12 mouse cellular contexts compared by ENCODE assay signal in the genomic region with DNA sequence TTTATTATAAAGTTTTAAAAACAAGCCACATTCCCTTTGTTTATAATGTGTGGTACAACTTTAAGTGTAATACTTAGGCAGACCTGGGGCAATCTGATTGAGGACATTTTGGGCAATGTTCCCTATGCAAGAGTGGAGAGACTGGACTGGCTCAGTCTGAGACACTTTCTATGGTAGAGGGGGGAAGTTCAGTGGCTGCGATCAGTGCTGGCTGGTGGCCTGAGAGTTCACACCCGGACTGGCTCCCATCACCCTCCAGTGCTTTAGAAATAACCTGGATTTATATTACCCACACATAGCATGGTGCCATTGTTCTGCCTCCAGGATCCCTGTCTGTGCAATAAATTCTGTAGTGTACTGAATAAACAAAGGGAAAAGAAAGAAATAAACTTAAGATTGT. TPM values are rescaled to one million over a fixed set of nuclear protein-coding genes. Genes with fewer than 3 reads are reported as not detected.
DNase-seq lines count a peak whose midpoint lies in the region; ATAC-seq and TF ChIP-seq lines count a peak whose summit lies in the region.
"Had no signal": no experiment of that assay in that cellular context is flagged by ENCODE, and none has a peak within 500 bp of the region (broad histone marks: within the 10 kb centered on the region; RNA-seq: fewer than 3 reads in every experiment).

No protein-coding gene starts in this region.

- no peaks in the 10 kb centered on the region for H3K9me3 ChIP-seq in heart, embryonic 10.5 days
- H3K9me3 ChIP-seq in lung, embryonic 14.5 days (ENCODE audit: low read depth, low read length): peaks cover 5% of the 10 kb centered on the region; the same call in 1 of the 2 replicates
- H3K9me3 ChIP-seq: liver, embryonic 13.5 days; neural tube, embryonic 13.5 days had no signal

- 84% methylated on average over 2 of the region's 2 CpGs for WGBS in heart, embryonic 10.5 days
- 53% methylated on average over 2 of the region's 2 CpGs for WGBS in lung, embryonic 14.5 days
- WGBS in lung, adult 2 months: 7% methylated on average over 2 of the region's 2 CpGs
- WGBS in small intestine, adult 2 months: 21% methylated on average over 2 of the region's 2 CpGs

- no peak for ATAC-seq in lung, embryonic 14.5 days (ENCODE audit: insufficient read depth)
- ATAC-seq: hindbrain, postnatal 0 days had no signal

- no peaks in the 10 kb centered on the region for H3K27me3 ChIP-seq in heart, embryonic 10.5 days (ENCODE audit: insufficient read depth, poor library complexity, severe bottlenecking)
- no peaks in the 10 kb centered on the region for H3K27me3 ChIP-seq in lung, embryonic 14.5 days (ENCODE audit: insufficient read depth, low read length)
- H3K27me3 ChIP-seq in small intestine, adult 2 months (ENCODE audit: control insufficient read depth, insufficient read depth, low read length): no peaks in the 10 kb centered on the region
- H3K27me3 ChIP-seq: liver, embryonic 13.5 days; midbrain, embryonic 13.5 days; neural tube, embryonic 13.5 days had no signal

- no peak for TF ChIP-seq CTCF in lung, embryonic 14.5 days (IDR thresholded peaks at IDR 0.05; ENCODE audit: low read depth)
- TF ChIP-seq CTCF in lung, adult 2 months (IDR thresholded peaks at IDR 0.05; ENCODE audit: insufficient read depth, low read length): no peak
- no peak for TF ChIP-seq CTCF in embryonic fibroblast, embryonic 13.5 days (IDR thresholded peaks at IDR 0.05; ENCODE audit: borderline replicate concordance, insufficient read depth, low read length)
- TF ChIP-seq CTCF in small intestine, adult 2 months (IDR thresholded peaks at IDR 0.05; ENCODE audit: extremely low read depth, insufficient read length, insufficient replicate concordance, low read depth, low read length): no peak

- H3K27ac ChIP-seq in heart, embryonic 10.5 days: peak overlapping the region; percentile 52
- H3K27ac ChIP-seq in lung, embryonic 14.5 days (ENCODE audit: low read depth): peak overlapping the region; percentile 96
- H3K27ac ChIP-seq in embryonic fibroblast, embryonic 13.5 days (ENCODE audit: insufficient read depth, low read length): peak overlapping the region; percentile 98
- H3K27ac ChIP-seq in small intestine, adult 2 months (ENCODE audit: insufficient read depth, low read depth, low read length): peak overlapping the region; percentile 95
- H3K27ac ChIP-seq: midbrain, embryonic 13.5 days had no signal

- H3K4me1 ChIP-seq in heart, embryonic 10.5 days: peaks cover 35% of the 10 kb centered on the region
- H3K4me1 ChIP-seq in lung, embryonic 14.5 days (ENCODE audit: insufficient read depth): peaks cover 21% of the 10 kb centered on the region
- H3K4me1 ChIP-seq in lung, adult 2 months (ENCODE audit: control insufficient read depth, insufficient read depth, low read length): peaks cover 9% of the 10 kb centered on the region; the same call in 1 of the 2 replicates
- peaks cover 7% of the 10 kb centered on the region; the same call in 1 of the 2 replicates for H3K4me1 ChIP-seq in embryonic fibroblast, embryonic 13.5 days (ENCODE audit: control insufficient read depth, insufficient read depth, low read length)
- peaks cover 21% of the 10 kb centered on the region for H3K4me1 ChIP-seq in small intestine, adult 2 months (ENCODE audit: control insufficient read depth, insufficient read depth, insufficient read length, low read length)

- no peak for DNase-seq in heart, embryonic 10.5 days (ENCODE audit: low spot score)
- no peak for DNase-seq in heart, adult 9 months (ENCODE audit: low spot score in 2 of 2)
- no peak for DNase-seq in lung, embryonic 14.5 days
- DNase-seq in lung, adult 2 months: no peak
- no peak for DNase-seq in adrenal gland, postnatal 25 days
- DNase-seq in T-cell, adult 2 months (ENCODE audit: low spot score): no peak
- DNase-seq: liver, embryonic 13.5 days had no signal

- no peak for TF ChIP-seq POLR2A in lung, adult 2 months (IDR thresholded peaks at IDR 0.05; ENCODE audit: borderline replicate concordance, extremely low read depth, low read depth, low read length)
- no peak for TF ChIP-seq POLR2A in embryonic fibroblast, embryonic 13.5 days (IDR thresholded peaks at IDR 0.05; ENCODE audit: low read depth, low read length)
- no peak for TF ChIP-seq POLR2A in small intestine, adult 2 months (IDR thresholded peaks at IDR 0.05; ENCODE audit: low read depth, low read length)

- H3K4me2 ChIP-seq in lung, embryonic 14.5 days: peak overlapping the region; percentile 74

- no peak overlapping the region for H3K4me3 ChIP-seq in heart, embryonic 10.5 days
- peak overlapping the region; percentile 43 for H3K4me3 ChIP-seq in lung, embryonic 14.5 days (ENCODE audit: low read depth, low read length)
- H3K4me3 ChIP-seq in lung, adult 2 months (replicated peaks; ENCODE audit: extremely low read depth, low read depth, low read length): no peak overlapping the region
- H3K4me3 ChIP-seq in embryonic fibroblast, embryonic 13.5 days (ENCODE audit: insufficient read depth, low read length): peak overlapping the region; percentile 70
- H3K4me3 ChIP-seq in small intestine, adult 2 months (ENCODE audit: low read depth, low read length): peak overlapping the region; percentile 69; the same call in 1 of the 2 replicates
- H3K4me3 ChIP-seq: midbrain, embryonic 13.5 days; neural tube, embryonic 13.5 days had no signal

- peaks cover 7% of the 10 kb centered on the region; the same call in 1 of the 2 replicates for H3K36me3 ChIP-seq in heart, embryonic 10.5 days
- H3K36me3 ChIP-seq in lung, embryonic 14.5 days (ENCODE audit: insufficient read depth): 0 out of 2 replicates have a peak, but pooled peaks cover 3% of the 10 kb centered on the region
- 0 out of 2 replicates have a peak, but pooled peaks cover 1% of the 10 kb centered on the region for H3K36me3 ChIP-seq in small intestine, adult 2 months (ENCODE audit: control insufficient read depth, insufficient read depth, low read length)
- H3K36me3 ChIP-seq: liver, embryonic 13.5 days; midbrain, embryonic 13.5 days; neural tube, embryonic 13.5 days had no signal

- H3K9ac ChIP-seq in lung, embryonic 14.5 days: no peak overlapping the region
- H3K9ac ChIP-seq: midbrain, embryonic 13.5 days had no signal

RNA-seq across cellular contexts. Expression of gene Traf3ip2, which starts 0.6 kb away (rescaled TPM):
- 12.6 and 13.7 TPM in 2 replicates for polyA plus RNA-seq in heart, embryonic 10.5 days (2016; fragmentation: Nextera tagmentation; extraction: Ambion mirVana)
- 27.9 TPM in 2 replicates for polyA plus RNA-seq in lung, embryonic 14.5 days (2014; fragmentation: Nextera tagmentation; extraction: Ambion mirVana)
- 20.0 and 23.2 TPM in 2 replicates for polyA plus RNA-seq in lung, adult 2 months (2012; rRNA removed)
- polyA plus RNA-seq in embryonic fibroblast, embryonic 13.5 days (2011; ENCODE audit: insufficient read length, low read depth, missing spikeins): 16.9 and 21.6 TPM in 2 replicates
- 16.0 and 26.9 TPM in 2 replicates for polyA plus RNA-seq in small intestine, adult 2 months (2012; rRNA removed)
- 24.4 and 26.0 TPM in 2 replicates for total RNA-seq in adrenal gland, postnatal 25 days (2021)

Comparison
In these comparisons a context has a peak if more than half of its experiments do, and no peak if none do; other contexts are left out.
1. H3K4me3 ChIP-seq: peak in lung, embryonic 14.5 days (single experiment), embryonic fibroblast, embryonic 13.5 days (single experiment) and small intestine, adult 2 months (single experiment); none in heart, embryonic 10.5 days (single experiment) and lung, adult 2 months (single experiment).
2. Peak in every context shown above with its lines, with median percentiles within 50 percentile points of each other: H3K27ac ChIP-seq.